Mouse (Mus musculus) ES-E14 (cell line): ENCODE measurements around the gene Lsm2.

Source experiments
- CHD2 ChIP-seq: IDR thresholded peaks from 2 replicates; pipeline ENCODE4 v1.6.1; 2014; ENCODE audit warnings: mild to moderate bottlenecking, low read depth, low read length, inconsistent platforms
- ZC3H11A ChIP-seq: IDR thresholded peaks from 2 replicates; pipeline ENCODE4 v1.6.1; 2012; ENCODE audit warnings: low read depth, mild to moderate bottlenecking, inconsistent platforms, low read length, borderline replicate concordance

GRCm38 (mm10) chr17:34953904-34954303 is 27.8 kb upstream of the Lsm2 start:
- no peak for TF ChIP-seq CHD2
- no peak for TF ChIP-seq ZC3H11A
